Comparison of ENCODE assay signal across 11 mouse cellular contexts in genomic region chr4:128613326-128613725, GRCm38 (mm10). TPM values are rescaled to one million over a fixed set of nuclear protein-coding genes. Genes with fewer than 3 reads are reported as not detected.
A peak's percentile ranks its signal among the peaks of the same experiment; 100 is the strongest.
DNase-seq lines count a peak whose midpoint lies in the region; ATAC-seq and TF ChIP-seq lines count a peak whose summit lies in the region.
"Had no signal": no experiment of that assay in that cellular context is flagged by ENCODE, and none has a peak within 500 bp of the region (broad histone marks: within the 10 kb centered on the region; RNA-seq: fewer than 3 reads in every experiment).

No protein-coding gene starts in this region.

- no peak overlapping the region for H3K4me2 ChIP-seq in hindbrain, embryonic 14.5 days (replicated peaks)
- no peak overlapping the region for H3K4me2 ChIP-seq in hindbrain, embryonic 16.5 days (ENCODE audit: low read length)
- H3K4me2 ChIP-seq in lung, postnatal 0 days (replicated peaks; ENCODE audit: low read depth, low read length) = no peak overlapping the region
- H3K4me2 ChIP-seq: embryonic facial prominence, embryonic 15.5 days; limb, embryonic 13.5 days; stomach, embryonic 15.5 days had no signal

- intact Hi-C loops in heart, postnatal 36 days (cut with DNase I) = loop anchor here (1.0 to 10.0 kb wide), 3 partner anchors 163 to 471 kb away; no protein-coding TSS in a partner anchor

- TF ChIP-seq EP300 in lung, postnatal 0 days (IDR thresholded peaks at IDR 0.05) = no peak

- peak; percentile 84 for TF ChIP-seq CTCF in lung, postnatal 0 days (IDR thresholded peaks at IDR 0.05)

- H3K9ac ChIP-seq in hindbrain, embryonic 14.5 days = no peak overlapping the region
- no peak overlapping the region for H3K9ac ChIP-seq in hindbrain, embryonic 16.5 days (ENCODE audit: low read depth, low read length)
- H3K9ac ChIP-seq in lung, postnatal 0 days (replicated peaks; ENCODE audit: low read depth) = no peak overlapping the region
- H3K9ac ChIP-seq: embryonic facial prominence, embryonic 15.5 days; limb, embryonic 13.5 days; stomach, embryonic 15.5 days had no signal

- no peaks in the 10 kb centered on the region for H3K9me3 ChIP-seq in hindbrain, embryonic 14.5 days (ENCODE audit: control insufficient read depth, low read length)
- no peaks in the 10 kb centered on the region for H3K9me3 ChIP-seq in hindbrain, embryonic 16.5 days (ENCODE audit: control insufficient read depth, low read length)
- H3K9me3 ChIP-seq in lung, postnatal 0 days (ENCODE audit: low read length) = no peaks in the 10 kb centered on the region
- H3K9me3 ChIP-seq: embryonic facial prominence, embryonic 15.5 days; limb, embryonic 13.5 days; stomach, embryonic 15.5 days had no signal

- H3K36me3 ChIP-seq in hindbrain, embryonic 14.5 days (replicated peaks; ENCODE audit: control insufficient read depth, insufficient read depth) = no peaks in the 10 kb centered on the region
- no peaks in the 10 kb centered on the region for H3K36me3 ChIP-seq in hindbrain, embryonic 16.5 days (ENCODE audit: control insufficient read depth, insufficient read depth, low read length)
- H3K36me3 ChIP-seq in lung, postnatal 0 days (ENCODE audit: insufficient read depth, low read length) = no peaks in the 10 kb centered on the region
- H3K36me3 ChIP-seq: embryonic facial prominence, embryonic 15.5 days; limb, embryonic 13.5 days; stomach, embryonic 15.5 days had no signal

- 21% methylated on average over 8 of the region's 8 CpGs for WGBS in hindbrain, embryonic 14.5 days
- 16% methylated on average over 8 of the region's 8 CpGs for WGBS in hindbrain, embryonic 16.5 days
- 18% methylated on average over 8 of the region's 8 CpGs for WGBS in lung, postnatal 0 days

- H3K27ac ChIP-seq in hindbrain, embryonic 14.5 days = no peak overlapping the region
- no peak overlapping the region for H3K27ac ChIP-seq in hindbrain, embryonic 16.5 days (ENCODE audit: low read depth, low read length)
- H3K27ac ChIP-seq in lung, postnatal 0 days (ENCODE audit: low read length) = no peak overlapping the region
- H3K27ac ChIP-seq: embryonic facial prominence, embryonic 15.5 days; limb, embryonic 13.5 days; stomach, embryonic 15.5 days had no signal

- no peaks in the 10 kb centered on the region for H3K27me3 ChIP-seq in hindbrain, embryonic 14.5 days (ENCODE audit: control insufficient read depth, insufficient read depth, low read length)
- no peaks in the 10 kb centered on the region for H3K27me3 ChIP-seq in hindbrain, embryonic 16.5 days (replicated peaks; ENCODE audit: control insufficient read depth, insufficient read depth, low read length)
- no peaks in the 10 kb centered on the region for H3K27me3 ChIP-seq in lung, postnatal 0 days (replicated peaks; ENCODE audit: insufficient read depth, low read length)

- H3K4me1 ChIP-seq in hindbrain, embryonic 14.5 days (replicated peaks; ENCODE audit: control insufficient read depth, insufficient read depth, low read length) = peaks cover 11% of the 10 kb centered on the region
- peaks cover 10% of the 10 kb centered on the region for H3K4me1 ChIP-seq in hindbrain, embryonic 16.5 days (ENCODE audit: control insufficient read depth, insufficient read depth, low read depth, low read length)
- H3K4me1 ChIP-seq in lung, postnatal 0 days (ENCODE audit: insufficient read depth, low read depth, low read length) = no peaks in the 10 kb centered on the region; the same call in 1 of the 2 replicates

- H3K4me3 ChIP-seq in hindbrain, embryonic 14.5 days (replicated peaks; ENCODE audit: low read length) = no peak overlapping the region
- H3K4me3 ChIP-seq in hindbrain, embryonic 16.5 days (ENCODE audit: low read length) = no peak overlapping the region
- no peak overlapping the region for H3K4me3 ChIP-seq in lung, postnatal 0 days (ENCODE audit: low read depth, low read length)
- H3K4me3 ChIP-seq: embryonic facial prominence, embryonic 15.5 days; limb, embryonic 13.5 days; stomach, embryonic 15.5 days had no signal

- no peak for ATAC-seq in hindbrain, embryonic 14.5 days (ENCODE audit: low FRiP score)
- ATAC-seq in hindbrain, embryonic 16.5 days = no peak
- ATAC-seq in lung, postnatal 0 days = no peak

- DNase-seq in hindbrain, embryonic 14.5 days (ENCODE audit: low spot score) = peak; percentile 89
- peak; percentile 70 for DNase-seq in ES-CJ7 (ENCODE audit: low read depth, low spot score)
- peak; percentile 54 for DNase-seq in c-Kit-positive CD71-positive TER-119-negative erythroid progenitor cells, embryonic 14.5 days (ENCODE audit: low read depth)
- peak; percentile 28 to 29 for DNase-seq in heart, postnatal 36 days
- peak; percentile 83 for DNase-seq in lung, postnatal 0 days (ENCODE audit: low spot score)
- peak; percentile 79 for DNase-seq in thymus, postnatal 0 days (ENCODE audit: low spot score)
- no peak for DNase-seq in testis, postnatal 10 days (ENCODE audit: low spot score)

RNA-seq across cellular contexts. Expression of gene Zscan20, which starts 3.4 kb away (rescaled TPM):
- polyA plus RNA-seq in hindbrain, embryonic 14.5 days (2014; fragmentation: Nextera tagmentation; extraction: Ambion mirVana) = 3.4 and 4.4 TPM in 2 replicates
- polyA plus RNA-seq in hindbrain, embryonic 16.5 days (2015; fragmentation: Nextera tagmentation; extraction: Ambion mirVana) = 4.3 and 4.9 TPM in 2 replicates
- 1 to 10 TPM; 4.0 to 5.6 TPM for total RNA-seq in heart, postnatal 36 days (2021)
- polyA plus RNA-seq in lung, postnatal 0 days (2015; fragmentation: Nextera tagmentation; extraction: Ambion mirVana) = 1.1 and 1.5 TPM in 2 replicates
- 3.1 and 3.6 TPM in 2 replicates for polyA plus RNA-seq in thymus, postnatal 0 days (2015; fragmentation: Nextera tagmentation; extraction: Ambion mirVana)

RNA-seq across cellular contexts. Expression of gene Tlr12, which starts 5.1 kb away (rescaled TPM):
- 0.78 and 0.90 TPM in 2 replicates for polyA plus RNA-seq in hindbrain, embryonic 14.5 days (2014; fragmentation: Nextera tagmentation; extraction: Ambion mirVana)
- polyA plus RNA-seq in hindbrain, embryonic 16.5 days (2015; fragmentation: Nextera tagmentation; extraction: Ambion mirVana) = 1.6 and 2.0 TPM in 2 replicates
- under 1 TPM; 0.11 to 0.56 TPM for total RNA-seq in heart, postnatal 36 days (2021)
- polyA plus RNA-seq in lung, postnatal 0 days (2015; fragmentation: Nextera tagmentation; extraction: Ambion mirVana) = 2.2 and 3.0 TPM in 2 replicates
- 11.0 and 13.9 TPM in 2 replicates for polyA plus RNA-seq in thymus, postnatal 0 days (2015; fragmentation: Nextera tagmentation; extraction: Ambion mirVana)

RNA-seq across cellular contexts. Expression of gene Phc2, which starts 41.2 kb away (rescaled TPM):
- 46.2 and 52.8 TPM in 2 replicates for polyA plus RNA-seq in hindbrain, embryonic 14.5 days (2014; fragmentation: Nextera tagmentation; extraction: Ambion mirVana)
- polyA plus RNA-seq in hindbrain, embryonic 16.5 days (2015; fragmentation: Nextera tagmentation; extraction: Ambion mirVana) = 19.9 and 23.5 TPM in 2 replicates
- total RNA-seq in heart, postnatal 36 days (2021) = 10 to 100 TPM; 32.2 to 45.7 TPM
- polyA plus RNA-seq in lung, postnatal 0 days (2015; fragmentation: Nextera tagmentation; extraction: Ambion mirVana) = 53.6 and 56.3 TPM in 2 replicates
- 42.9 and 44.9 TPM in 2 replicates for polyA plus RNA-seq in thymus, postnatal 0 days (2015; fragmentation: Nextera tagmentation; extraction: Ambion mirVana)
